Mouse (Mus musculus): ENCODE measurements around the gene Cenpc1.

DNA sequence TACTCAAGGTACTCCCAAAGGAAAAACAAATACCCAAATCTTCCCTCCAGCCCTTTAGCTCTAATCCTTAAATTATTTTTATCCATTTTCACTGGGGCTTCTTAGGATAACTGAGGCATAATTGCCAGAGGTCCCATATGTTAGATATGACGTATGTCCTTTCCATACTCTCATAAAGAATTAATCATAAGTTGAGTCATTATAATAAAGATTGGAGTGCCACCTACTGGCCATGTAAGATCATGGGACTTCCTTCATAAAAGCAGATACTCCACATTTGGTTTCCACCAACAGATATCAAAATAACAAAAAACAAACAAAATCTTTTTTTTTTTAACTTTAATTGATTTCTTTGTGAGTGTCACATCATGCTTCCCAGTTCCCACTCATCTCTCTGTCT, 73.3 kb downstream of the Cenpc1 start:
- TF ChIP-seq CTCF (conservative IDR thresholded peaks at IDR 0.05 in 1 of 2, IDR thresholded peaks at IDR 0.05 in 1 of 2; ENCODE audit: low read depth in 2 of 2, low read length in 2 of 2) (peak in 1 of 2 experiments; percentile 73; a peak in 2 of 4 replicates), MAX (IDR thresholded peaks at IDR 0.05; ENCODE audit: low read length) (no peak), MYC (IDR thresholded peaks at IDR 0.05; ENCODE audit: low read depth, low read length) (no peak), POLR2AphosphoS2 (IDR thresholded peaks at IDR 0.05; ENCODE audit: low read depth, low read length) (no peak), UBTF (IDR thresholded peaks at IDR 0.05; ENCODE audit: low read depth, low read length) (no peak), IRF4 (IDR thresholded peaks at IDR 0.05; ENCODE audit: low read depth, low read length) (no peak), MAZ (IDR thresholded peaks at IDR 0.05; ENCODE audit: low read depth, low read length) (no peak), NELFE (IDR thresholded peaks at IDR 0.05; ENCODE audit: low read depth, low read length) (no peak), POLR2A (IDR thresholded peaks at IDR 0.05; ENCODE audit: low read depth, low read length) (no peak)

All from CH12.LX (cell line).